Mouse (Mus musculus): ENCODE data around the gene Apol7a. TPM values are rescaled to one million over a fixed set of nuclear protein-coding genes. Genes with fewer than 3 reads are reported as not detected.

The Apol7a gene
- polyA plus RNA-seq, 1 experiment: not detected

- TF ChIP-seq GATA1 (IDR thresholded peaks at IDR 0.05; ENCODE audit: low read length) (no peak), TAL1 (IDR thresholded peaks at IDR 0.05; ENCODE audit: low read length) (no peak)
Observed at GRCm38 (mm10) chr15:77387462-77387861, 11.4 kb downstream of the Apol7a start.

GRCm38 (mm10) chr15:77384340-77385030 is 14.4 kb downstream of the Apol7a start:
- Histone ChIP-seq H3K4me3 (replicated peaks) (no peak overlapping the region), H3K27me3 (ENCODE audit: control insufficient read depth) (no peaks in the 10 kb centered on the region), H3K36me3 (ENCODE audit: control insufficient read depth) (no peaks in the 10 kb centered on the region), H3K4me1 (ENCODE audit: control insufficient read depth) (no peaks in the 10 kb centered on the region), H3K9me3 (ENCODE audit: control insufficient read depth, low read length) (no peaks in the 10 kb centered on the region)
- TF ChIP-seq TAL1 (IDR thresholded peaks at IDR 0.05; ENCODE audit: low read length) (no peak), GATA1 (IDR thresholded peaks at IDR 0.05; ENCODE audit: low read length) (no peak)

More at GRCm38 (mm10) chr15:77387462-77387861, 11.4 kb downstream of the Apol7a start:
- Histone ChIP-seq H3K4me1 (ENCODE audit: control insufficient read depth) (no peaks in the 10 kb centered on the region), H3K4me3 (replicated peaks) (no peak overlapping the region), H3K9me3 (ENCODE audit: control insufficient read depth, low read length) (no peaks in the 10 kb centered on the region), H3K27me3 (ENCODE audit: control insufficient read depth) (no peaks in the 10 kb centered on the region), H3K36me3 (ENCODE audit: control insufficient read depth) (no peaks in the 10 kb centered on the region)

GRCm38 (mm10) chr15:77382880-77383279 is 16.0 kb downstream of the Apol7a start:
- no peak overlapping the region for H3K4me3 ChIP-seq (replicated peaks)
- no peaks in the 10 kb centered on the region for H3K27me3 ChIP-seq (ENCODE audit: control insufficient read depth)
- no peaks in the 10 kb centered on the region for H3K4me1 ChIP-seq (ENCODE audit: control insufficient read depth)
- H3K36me3 ChIP-seq (ENCODE audit: control insufficient read depth): no peaks in the 10 kb centered on the region
- no peak for TF ChIP-seq GATA1 (IDR thresholded peaks at IDR 0.05; ENCODE audit: low read length)
- no peak for TF ChIP-seq TAL1 (IDR thresholded peaks at IDR 0.05; ENCODE audit: low read length)
- no peaks in the 10 kb centered on the region for H3K9me3 ChIP-seq (ENCODE audit: control insufficient read depth, low read length)

- Histone ChIP-seq H3K9me3 (ENCODE audit: control insufficient read depth, low read length) (no peaks in the 10 kb centered on the region), H3K27me3 (ENCODE audit: control insufficient read depth) (no peaks in the 10 kb centered on the region), H3K36me3 (ENCODE audit: control insufficient read depth) (no peaks in the 10 kb centered on the region), H3K4me3 (replicated peaks) (no peak overlapping the region), H3K4me1 (ENCODE audit: control insufficient read depth) (no peaks in the 10 kb centered on the region)
- TF ChIP-seq TAL1 (IDR thresholded peaks at IDR 0.05; ENCODE audit: low read length): no peak
- TF ChIP-seq GATA1 (IDR thresholded peaks at IDR 0.05; ENCODE audit: low read length): no peak
Observed at GRCm38 (mm10) chr15:77382271-77382850, 16.5 kb downstream of the Apol7a start.

GRCm38 (mm10) chr15:77381481-77381880 is 17.4 kb downstream of the Apol7a start:
- Histone ChIP-seq H3K27me3 (ENCODE audit: control insufficient read depth) (no peaks in the 10 kb centered on the region), H3K36me3 (ENCODE audit: control insufficient read depth) (no peaks in the 10 kb centered on the region), H3K4me1 (ENCODE audit: control insufficient read depth) (no peaks in the 10 kb centered on the region), H3K4me3 (replicated peaks) (no peak overlapping the region), H3K9me3 (ENCODE audit: control insufficient read depth, low read length) (no peaks in the 10 kb centered on the region)
- no peak for TF ChIP-seq TAL1 (IDR thresholded peaks at IDR 0.05; ENCODE audit: low read length)
- TF ChIP-seq GATA1 (IDR thresholded peaks at IDR 0.05; ENCODE audit: low read length): no peak

GRCm38 (mm10) chr15:77379921-77380320 is 19.0 kb downstream of the Apol7a start:
- no peaks in the 10 kb centered on the region for H3K4me1 ChIP-seq (ENCODE audit: control insufficient read depth)
- H3K36me3 ChIP-seq (ENCODE audit: control insufficient read depth): no peaks in the 10 kb centered on the region
- no peak overlapping the region for H3K4me3 ChIP-seq (replicated peaks)
- TF ChIP-seq TAL1 (IDR thresholded peaks at IDR 0.05; ENCODE audit: low read length) (no peak), GATA1 (IDR thresholded peaks at IDR 0.05; ENCODE audit: low read length) (no peak)
- no peaks in the 10 kb centered on the region for H3K27me3 ChIP-seq (ENCODE audit: control insufficient read depth)
- no peaks in the 10 kb centered on the region for H3K9me3 ChIP-seq (ENCODE audit: control insufficient read depth, low read length)

GRCm38 (mm10) chr15:77377419-77377818 is 21.5 kb downstream of the Apol7a start:
- TF ChIP-seq GATA1 (IDR thresholded peaks at IDR 0.05; ENCODE audit: low read length) (no peak), TAL1 (IDR thresholded peaks at IDR 0.05; ENCODE audit: low read length) (no peak)
- H3K4me1 ChIP-seq (ENCODE audit: control insufficient read depth): no peaks in the 10 kb centered on the region
- H3K4me3 ChIP-seq (replicated peaks): no peak overlapping the region
- no peaks in the 10 kb centered on the region for H3K27me3 ChIP-seq (ENCODE audit: control insufficient read depth)
- H3K36me3 ChIP-seq (ENCODE audit: control insufficient read depth): no peaks in the 10 kb centered on the region
- H3K9me3 ChIP-seq (ENCODE audit: control insufficient read depth, low read length): no peaks in the 10 kb centered on the region

GRCm38 (mm10) chr15:77376920-77377319 is 22.0 kb downstream of the Apol7a start:
- no peak for TF ChIP-seq GATA1 (IDR thresholded peaks at IDR 0.05; ENCODE audit: low read length)
- TF ChIP-seq TAL1 (IDR thresholded peaks at IDR 0.05; ENCODE audit: low read length): no peak
- no peak overlapping the region for H3K4me3 ChIP-seq (replicated peaks)
- no peaks in the 10 kb centered on the region for H3K36me3 ChIP-seq (ENCODE audit: control insufficient read depth)
- H3K4me1 ChIP-seq (ENCODE audit: control insufficient read depth): no peaks in the 10 kb centered on the region
- no peaks in the 10 kb centered on the region for H3K27me3 ChIP-seq (ENCODE audit: control insufficient read depth)
- H3K9me3 ChIP-seq (ENCODE audit: control insufficient read depth, low read length): no peaks in the 10 kb centered on the region

- no peak overlapping the region for H3K4me3 ChIP-seq (replicated peaks)
- H3K27me3 ChIP-seq (ENCODE audit: control insufficient read depth): peaks cover 3% of the 10 kb centered on the region; the same call in 1 of the 2 replicates
- H3K9me3 ChIP-seq (ENCODE audit: control insufficient read depth, low read length): no peaks in the 10 kb centered on the region
- TF ChIP-seq TAL1 (IDR thresholded peaks at IDR 0.05; ENCODE audit: low read length) (no peak), GATA1 (IDR thresholded peaks at IDR 0.05; ENCODE audit: low read length) (no peak)
- no peaks in the 10 kb centered on the region for H3K4me1 ChIP-seq (ENCODE audit: control insufficient read depth)
- H3K36me3 ChIP-seq (ENCODE audit: control insufficient read depth): no peaks in the 10 kb centered on the region
Observed at GRCm38 (mm10) chr15:77370588-77370987, 28.3 kb downstream of the Apol7a start.

Measured in erythroblast, embryonic 14.5 days (primary cell).